Mouse (Mus musculus): ENCODE results near the gene Nxf1. TPM values are rescaled to one million over a fixed set of nuclear protein-coding genes. Genes with fewer than 3 reads are reported as not detected.

Nxf1 gene
- total RNA-seq, 2 experiments from 2014 or later, result 459 to 471 TPM

Other genes with a start within 250 kb of the Nxf1 start
- not detected for gene Slc22a8, start 165.8 kb upstream of the Nxf1 start, total RNA-seq (2023)
- gene Slc22a6, start 139.0 kb upstream of the Nxf1 start, total RNA-seq (2023), result not detected
- not detected for gene Chrm1, start 93.3 kb upstream of the Nxf1 start, total RNA-seq (2023)
- 100 to 1,000 TPM; 186 to 208 TPM for gene Slc3a2, start 33.7 kb upstream of the Nxf1 start, total RNA-seq (2023)
- gene Wdr74, start 21.2 kb upstream of the Nxf1 start, total RNA-seq (2023), result 10 to 100 TPM; 87.5 to 97.1 TPM
- 10 to 100 TPM; 11.8 to 13.2 TPM for gene 1700092M07Rik, start 16.4 kb upstream of the Nxf1 start, total RNA-seq (2023)
- 100 to 1,000 TPM; 226 to 241 TPM for gene Stx5a, start 15.7 kb upstream of the Nxf1 start, total RNA-seq (2023)
- 10 to 100 TPM; 46.9 to 48.0 TPM for gene Tmem223, start 13.9 kb downstream of the Nxf1 start, total RNA-seq (2023)
- gene Tmem179b, start 17.4 kb downstream of the Nxf1 start, total RNA-seq (2023), result 10 to 100 TPM; 66.4 to 71.6 TPM
- 10 to 100 TPM; 13.8 to 17.4 TPM for gene Taf6l, start 29.3 kb downstream of the Nxf1 start, total RNA-seq (2023)
- 10 to 100 TPM; 60.3 to 66.7 TPM for gene Polr2g, start 41.5 kb downstream of the Nxf1 start, total RNA-seq (2023)
- gene Zbtb3, start 45.5 kb downstream of the Nxf1 start, total RNA-seq (2023), result 1 to 10 TPM in 1 of 2 experiments, under 1 TPM in 1; 0.99 to 1.1 TPM
- gene Ttc9c, start 62.3 kb downstream of the Nxf1 start, total RNA-seq (2023), result 10 to 100 TPM; 30.4 to 30.6 TPM
- 100 to 1,000 TPM; 105 to 110 TPM for gene Hnrnpul2, start 62.9 kb downstream of the Nxf1 start, total RNA-seq (2023)
- gene AC129217.1, start 72.7 kb downstream of the Nxf1 start, total RNA-seq (2023), result 10 to 100 TPM in 1 of 2 experiments, 1 to 10 TPM in 1; 2.4 to 17.5 TPM
- gene Bscl2, start 80.4 kb downstream of the Nxf1 start, total RNA-seq (2023), result 10 to 100 TPM; 39.2 to 44.0 TPM
- not detected for gene Gng3, start 82.1 kb downstream of the Nxf1 start, total RNA-seq (2023)
- 1 to 10 TPM in 1 of 2 experiments, under 1 TPM in 1; 0.96 to 1.5 TPM for gene Lrrn4cl, start 93.7 kb downstream of the Nxf1 start, total RNA-seq (2023)
- gene Ubxn1, start 114.4 kb downstream of the Nxf1 start, total RNA-seq (2023), result 100 to 1,000 TPM; 115 to 121 TPM
- 10 to 100 TPM; 33.0 to 39.5 TPM for gene Uqcc3, start 123.8 kb downstream of the Nxf1 start, total RNA-seq (2023)
- 10 to 100 TPM; 13.4 to 24.7 TPM for gene Lbhd1, start 126.7 kb downstream of the Nxf1 start, total RNA-seq (2023)
- gene Gm49403, start 126.9 kb downstream of the Nxf1 start, total RNA-seq (2023), result not detected
- gene 1810009A15Rik, start 131.8 kb downstream of the Nxf1 start, total RNA-seq (2023), result 10 to 100 TPM; 20.3 to 25.8 TPM
- gene Gm49416, start 131.9 kb downstream of the Nxf1 start, total RNA-seq (2023), result 1 to 10 TPM; 1.9 to 4.8 TPM
- 10 to 100 TPM; 23.9 to 26.9 TPM for gene Ints5, start 135.9 kb downstream of the Nxf1 start, total RNA-seq (2023)
- gene Ganab, start 141.0 kb downstream of the Nxf1 start, total RNA-seq (2023), result 100 to 1,000 TPM; 161 to 162 TPM
- gene B3gat3, start 163.3 kb downstream of the Nxf1 start, total RNA-seq (2023), result 10 to 100 TPM; 57.0 to 61.4 TPM
- gene Rom1, start 172.3 kb downstream of the Nxf1 start, total RNA-seq (2023), result 1 to 10 TPM; 5.8 to 6.1 TPM
- 10 to 100 TPM; 91.2 to 97.8 TPM for gene Eml3, start 172.5 kb downstream of the Nxf1 start, total RNA-seq (2023)
- gene Mta2, start 184.8 kb downstream of the Nxf1 start, total RNA-seq (2023), result 100 to 1,000 TPM; 206 to 212 TPM
- 10 to 100 TPM; 31.6 to 34.9 TPM for gene Tut1, start 196.8 kb downstream of the Nxf1 start, total RNA-seq (2023)
- 100 to 1,000 TPM; 615 to 678 TPM for gene Eef1g, start 210.0 kb downstream of the Nxf1 start, total RNA-seq (2023)
- 100 to 1,000 TPM; 113 to 135 TPM for gene Ahnak, start 232.2 kb downstream of the Nxf1 start, total RNA-seq (2023)